Mouse (Mus musculus) v-Abl transformed pro-B cells (cell line): ENCODE results near the gene Scrt2.

Experiments used
- in situ Hi-C, 2 experiments: fragments of 400-800 bp; cut with MboI; formaldehyde crosslinking; loops; one replicate each; pipeline ENCODE4 v1.15.1; 2025; ENCODE audit not compliant: unreplicated experiment in 2 of 2

The Scrt2 gene

DNA sequence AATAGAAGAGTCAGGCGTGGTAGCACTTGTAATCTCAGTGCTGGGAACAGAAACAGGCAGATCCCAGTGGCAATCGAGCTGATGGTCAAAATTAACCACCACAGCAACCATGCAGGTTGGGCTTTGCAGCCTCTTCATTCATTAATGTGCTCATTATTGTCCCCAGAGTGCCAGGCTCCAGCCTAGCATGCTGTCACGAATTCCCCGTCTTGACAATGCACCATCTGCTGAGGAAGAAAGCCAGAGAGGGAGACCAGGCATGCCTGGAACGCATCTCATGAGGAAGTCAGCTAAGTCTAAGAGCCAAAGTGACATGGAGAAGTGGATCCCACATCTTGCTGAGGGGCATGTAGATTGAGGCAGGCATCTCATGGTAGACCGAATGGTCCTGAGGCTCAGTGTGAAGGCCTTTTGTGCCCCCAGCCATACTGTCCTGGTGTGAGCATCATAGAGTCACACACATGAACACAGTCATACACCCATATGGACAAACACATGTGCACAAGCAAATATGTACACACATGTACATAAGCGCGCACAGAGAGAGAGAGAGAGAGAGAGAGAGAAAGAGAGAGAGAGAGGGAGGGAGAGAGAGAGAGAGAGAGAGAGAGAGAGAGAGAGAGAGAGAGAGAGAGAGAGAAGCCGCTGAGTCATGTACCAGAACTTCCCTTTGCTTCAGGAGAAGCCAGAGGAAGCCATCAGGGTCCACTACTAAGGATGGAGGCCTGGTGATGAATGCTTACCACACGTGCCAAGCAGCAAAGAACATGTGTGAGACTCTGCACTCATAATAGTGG, 58.1 kb downstream of the Scrt2 start:
- in situ Hi-C loops, result no loop called here

- in situ Hi-C loops, result no loop called here
Measured at GRCm38 (mm10) chr2:152140941-152141340, 59.6 kb downstream of the Scrt2 start.

GRCm38 (mm10) chr2:152141491-152141890, 60.2 kb downstream of the Scrt2 start:
- in situ Hi-C loops, result no loop called here

DNA sequence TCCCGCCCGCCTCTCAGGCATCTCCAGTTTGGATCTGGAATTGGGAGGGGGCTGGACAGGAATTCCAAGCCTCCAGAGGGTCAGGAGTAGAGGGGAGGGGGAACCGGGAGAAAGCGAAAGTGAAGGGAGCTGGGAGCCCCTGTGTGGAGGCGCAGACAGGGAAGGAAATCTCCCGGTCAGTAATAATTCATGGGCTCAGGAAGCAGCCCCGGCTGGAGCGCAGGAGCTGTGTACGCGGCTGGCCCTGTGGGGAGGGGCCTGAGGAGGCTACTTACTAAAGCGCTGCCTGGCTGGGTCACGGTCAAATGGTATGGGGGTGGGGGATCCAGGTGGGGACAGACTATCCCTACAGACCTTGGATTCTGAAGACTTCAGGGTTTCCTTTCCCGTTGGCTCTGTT, 60.7 kb downstream of the Scrt2 start:
- in situ Hi-C loops, result no loop called here

DNA sequence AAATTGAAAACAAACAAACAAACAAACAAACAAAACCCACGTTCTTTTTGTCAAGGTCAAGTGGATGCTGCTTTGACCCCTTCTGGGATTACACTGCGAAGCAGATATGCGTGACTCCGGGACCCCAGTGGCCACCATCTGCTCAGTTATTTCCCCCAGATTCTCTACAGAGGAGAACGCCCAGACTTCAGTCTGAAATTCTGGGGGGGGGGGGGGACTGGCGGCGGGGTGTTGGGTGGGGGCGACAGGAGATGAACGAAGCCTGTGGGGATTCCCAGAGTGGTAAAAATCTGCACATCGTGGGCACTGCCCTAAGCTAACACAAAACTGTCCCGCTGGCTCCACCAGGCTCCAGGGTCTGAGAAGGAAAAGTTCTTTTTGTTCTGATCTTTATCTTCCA, 61.2 kb downstream of the Scrt2 start:
- in situ Hi-C loops, result no loop called here

GRCm38 (mm10) chr2:152143279-152144157, 62.2 kb downstream of the Scrt2 start, which contains the start of gene Tcf15:
Gene Tcf15, plus strand, starts transcription at chr2:152143561.
- in situ Hi-C loops, result no loop called here

- in situ Hi-C loops, result no loop called here
Measured at GRCm38 (mm10) chr2:152144158-152144450, 62.8 kb downstream of the Scrt2 start.

- in situ Hi-C loops, result no loop called here
Measured at GRCm38 (mm10) chr2:152144501-152144900, 63.2 kb downstream of the Scrt2 start.
